Mouse (Mus musculus): ENCODE results near the gene Klk1b4. TPM values are rescaled to one million over a fixed set of nuclear protein-coding genes. Genes with fewer than 3 reads are reported as not detected.
A peak's percentile ranks its signal among the peaks of the same experiment; 100 is the strongest.
"Not testable (repeated sequence)": the region's sequence is repeated elsewhere in the genome, so short reads cannot be mapped to it uniquely, and the experiment has no call there.

Gene Klk1b4
- polyA plus RNA-seq (2014; fragmentation: Nextera tagmentation; extraction: Ambion mirVana), result not detected in 2 replicates

GRCm38 (mm10) chr7:44207135-44207534, at the start of gene Klk1b4:
Gene Klk1b4 (plus strand): TSS chr7:44207435.
- H3K4me1 ChIP-seq (ENCODE audit: insufficient read depth); ATAC-seq (ENCODE audit: insufficient read depth); H3K36me3 ChIP-seq (ENCODE audit: insufficient read depth); H3K27ac ChIP-seq (ENCODE audit: low read depth); H3K4me3 ChIP-seq (ENCODE audit: low read depth, low read length); H3K9me3 ChIP-seq (ENCODE audit: low read depth, low read length); DNase-seq; H3K9ac ChIP-seq; H3K4me2 ChIP-seq; H3K27me3 ChIP-seq (ENCODE audit: insufficient read depth, low read length): not testable (repeated sequence)
- 32% methylated on average over 3 of the region's 3 CpGs for WGBS

GRCm38 (mm10) chr7:44179299-44180045, 27.8 kb upstream of the Klk1b4 start:
- DNase-seq, result no peak
- H3K36me3 ChIP-seq (ENCODE audit: insufficient read depth), result no peaks in the 10 kb centered on the region
- H3K9me3 ChIP-seq (ENCODE audit: low read depth, low read length), result no peaks in the 10 kb centered on the region
- H3K4me2 ChIP-seq, result no peak overlapping the region
- no peak for ATAC-seq (ENCODE audit: insufficient read depth)
- H3K4me3 ChIP-seq (ENCODE audit: low read depth, low read length), result no peak overlapping the region
- H3K4me1 ChIP-seq (ENCODE audit: insufficient read depth), result no peaks in the 10 kb centered on the region
- no peak overlapping the region for H3K27ac ChIP-seq (ENCODE audit: low read depth)
- no peaks in the 10 kb centered on the region for H3K27me3 ChIP-seq (ENCODE audit: insufficient read depth, low read length)
- H3K9ac ChIP-seq, result no peak overlapping the region
- no peak for TF ChIP-seq CTCF (IDR thresholded peaks at IDR 0.05; ENCODE audit: low read depth)
- 62% methylated on average over 9 of the region's 9 CpGs for WGBS

- WGBS, result 52% methylated on average over 8 of the region's 8 CpGs
- DNase-seq, result peak; percentile 1
- H3K27me3 ChIP-seq (ENCODE audit: insufficient read depth, low read length); H3K4me2 ChIP-seq; ATAC-seq (ENCODE audit: insufficient read depth); H3K4me1 ChIP-seq (ENCODE audit: insufficient read depth); H3K4me3 ChIP-seq (ENCODE audit: low read depth, low read length); H3K27ac ChIP-seq (ENCODE audit: low read depth); H3K9me3 ChIP-seq (ENCODE audit: low read depth, low read length); H3K36me3 ChIP-seq (ENCODE audit: insufficient read depth); H3K9ac ChIP-seq: not testable (repeated sequence)
Observed at GRCm38 (mm10) chr7:44186516-44186915, 20.7 kb upstream of the Klk1b4 start.

GRCm38 (mm10) chr7:44187936-44188335, 19.3 kb upstream of the Klk1b4 start, which contains the start of gene Klk1b24:
Gene Klk1b24 (plus strand): TSS chr7:44188236.
- DNase-seq; H3K4me1 ChIP-seq (ENCODE audit: insufficient read depth); H3K4me3 ChIP-seq (ENCODE audit: low read depth, low read length); H3K27me3 ChIP-seq (ENCODE audit: insufficient read depth, low read length); H3K36me3 ChIP-seq (ENCODE audit: insufficient read depth); H3K27ac ChIP-seq (ENCODE audit: low read depth); ATAC-seq (ENCODE audit: insufficient read depth); H3K9me3 ChIP-seq (ENCODE audit: low read depth, low read length); H3K4me2 ChIP-seq; H3K9ac ChIP-seq: not testable (repeated sequence)

GRCm38 (mm10) chr7:44193466-44193865, 13.8 kb upstream of the Klk1b4 start:
- 87% methylated on average over 1 of the region's 1 CpGs for WGBS
- not testable (repeated sequence) for H3K4me2 ChIP-seq, DNase-seq

GRCm38 (mm10) chr7:44197891-44198290, 9.3 kb upstream of the Klk1b4 start, which contains the start of gene Klk1b3:
Gene Klk1b3 (plus strand): TSS chr7:44198191.
- Histone ChIP-seq H3K4me2 (no peak within 1 kb of the TSS), H3K36me3 (ENCODE audit: insufficient read depth) (no peaks in the 10 kb centered on the region), H3K4me1 (ENCODE audit: insufficient read depth) (no peaks in the 10 kb centered on the region), H3K9me3 (ENCODE audit: low read depth, low read length) (no peaks in the 10 kb centered on the region), H3K27me3 (ENCODE audit: insufficient read depth, low read length) (no peaks in the 10 kb centered on the region), H3K27ac (ENCODE audit: low read depth) (no peak within 1 kb of the TSS), H3K9ac (no peak within 1 kb of the TSS), H3K4me3 (ENCODE audit: low read depth, low read length) (no peak within 1 kb of the TSS)
- DNase-seq, result no peak
- WGBS, result 63% methylated on average over 3 of the region's 3 CpGs
- no peak for ATAC-seq (ENCODE audit: insufficient read depth)
- no peak for TF ChIP-seq CTCF (IDR thresholded peaks at IDR 0.05; ENCODE audit: low read depth)

More at GRCm38 (mm10) chr7:44193466-44193865, 13.8 kb upstream of the Klk1b4 start:
- H3K4me3 ChIP-seq (ENCODE audit: low read depth, low read length); H3K36me3 ChIP-seq (ENCODE audit: insufficient read depth); H3K27ac ChIP-seq (ENCODE audit: low read depth); H3K4me1 ChIP-seq (ENCODE audit: insufficient read depth); H3K9ac ChIP-seq; ATAC-seq (ENCODE audit: insufficient read depth); H3K27me3 ChIP-seq (ENCODE audit: insufficient read depth, low read length); H3K9me3 ChIP-seq (ENCODE audit: low read depth, low read length): not testable (repeated sequence)

- Histone ChIP-seq H3K9ac (no peak overlapping the region), H3K36me3 (ENCODE audit: insufficient read depth) (no peaks in the 10 kb centered on the region), H3K4me3 (ENCODE audit: low read depth, low read length) (no peak overlapping the region), H3K27me3 (ENCODE audit: insufficient read depth, low read length) (no peaks in the 10 kb centered on the region), H3K4me2 (no peak overlapping the region), H3K27ac (ENCODE audit: low read depth) (no peak overlapping the region), H3K9me3 (ENCODE audit: low read depth, low read length) (no peaks in the 10 kb centered on the region), H3K4me1 (ENCODE audit: insufficient read depth) (no peaks in the 10 kb centered on the region)
- DNase-seq (no peak), ATAC-seq (ENCODE audit: insufficient read depth) (no peak)
- TF ChIP-seq CTCF (IDR thresholded peaks at IDR 0.05; ENCODE audit: low read depth), result no peak
- 74% methylated on average over 3 of the region's 3 CpGs for WGBS
Observed at GRCm38 (mm10) chr7:44208307-44208706, 1.1 kb downstream of the Klk1b4 start.

Measured in lung, embryonic 14.5 days (tissue).